Mouse (Mus musculus) kidney, postnatal 25 days (tissue): ENCODE measurements around the gene Sstr2.
A peak's percentile ranks its signal among the peaks of the same experiment; 100 is the strongest.

Experiments used
- DNase-seq, 2 experiments: peaks; one replicate each; pipeline ENCODE4 v3.0.0; 2021; ENCODE audit warnings: mixed read lengths in 2 of 2

Gene Sstr2

GRCm38 (mm10) chr11:113621001-113621400 is 1.9 kb downstream of the Sstr2 start:
- DNase-seq = no peak

GRCm38 (mm10) chr11:113622028-113622427 is 2.9 kb downstream of the Sstr2 start:
- no peak for DNase-seq

DNA sequence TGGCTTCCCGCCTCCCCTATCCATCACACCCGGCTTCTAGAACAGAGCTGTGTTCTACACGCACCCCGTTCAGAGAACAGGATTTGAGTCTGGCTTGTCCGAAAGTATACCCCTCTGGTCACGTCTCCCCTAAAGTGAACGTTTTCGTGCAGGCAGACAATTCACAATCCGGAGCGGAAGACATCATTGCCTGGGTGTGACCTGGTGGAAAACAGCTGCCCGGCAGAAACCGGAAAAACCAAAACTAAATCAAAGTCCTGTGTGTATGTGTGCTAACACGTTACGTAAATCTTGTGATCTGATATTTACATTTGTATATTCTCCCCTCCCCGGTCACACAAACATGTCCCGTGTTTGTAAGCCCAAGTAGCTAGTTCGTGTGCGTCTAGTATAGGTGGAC is 6.3 kb downstream of the Sstr2 start:
- DNase-seq = no peak

GRCm38 (mm10) chr11:113627785-113628184 is 8.6 kb downstream of the Sstr2 start:
- DNase-seq = peak in 1 of 2 experiments; percentile 35

DNA sequence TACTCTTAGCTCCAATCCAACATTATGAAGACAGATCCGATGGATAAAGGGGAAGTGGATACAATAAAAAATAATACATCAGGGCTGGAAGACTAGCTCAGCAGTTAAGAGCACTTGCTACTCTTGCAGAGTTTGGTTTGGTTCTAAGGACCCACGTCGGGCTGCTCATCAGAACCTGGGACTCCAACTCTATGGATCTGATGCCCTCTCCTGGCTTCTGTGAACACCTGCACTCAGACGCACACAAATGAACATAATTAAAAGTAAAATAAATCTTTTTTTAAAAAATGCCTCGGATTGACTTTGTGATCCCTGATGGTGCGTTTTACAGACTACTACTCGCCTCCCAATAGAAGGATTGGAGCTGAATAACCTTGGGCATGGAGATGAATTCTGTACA is 11.5 kb downstream of the Sstr2 start:
- no peak for DNase-seq

DNA sequence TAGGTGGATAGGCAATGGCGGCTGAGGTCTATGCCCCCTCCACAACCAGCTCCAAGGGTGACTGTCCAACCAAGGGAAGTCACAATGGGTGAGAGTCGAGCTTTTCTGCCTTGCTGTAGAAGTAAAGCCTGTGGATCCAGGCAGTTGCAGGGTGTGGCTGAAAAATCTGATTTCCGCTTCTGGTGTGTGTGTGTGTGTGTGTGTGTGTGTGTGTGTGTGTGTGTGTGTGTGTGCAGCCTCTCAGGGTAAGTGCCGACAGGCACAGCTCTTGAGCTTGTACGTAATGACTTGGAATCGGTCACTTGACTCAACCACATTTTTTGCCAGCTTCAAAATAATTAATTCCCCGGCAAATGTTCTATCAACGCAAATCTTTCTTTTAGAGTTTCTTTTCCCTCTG is 12.2 kb downstream of the Sstr2 start:
- DNase-seq = no peak

DNA sequence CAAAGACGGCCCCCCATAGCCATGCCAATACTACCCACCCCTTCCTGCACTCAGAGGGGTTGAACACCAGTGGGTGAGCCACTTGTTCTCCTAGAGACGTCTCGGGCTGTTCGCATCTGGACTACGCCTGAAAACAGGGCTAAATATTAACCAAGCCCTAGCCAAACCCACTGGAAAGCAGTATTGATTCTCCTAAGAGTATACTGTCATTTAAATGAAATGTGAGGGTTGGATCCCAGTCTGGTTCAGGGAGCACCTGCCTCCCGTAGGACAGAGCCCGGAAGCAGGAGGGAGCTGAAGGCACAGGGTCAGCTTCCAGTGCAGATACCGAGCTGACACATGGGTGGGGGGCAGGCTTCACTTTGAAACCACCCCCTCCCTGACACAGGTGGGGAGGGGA is 12.7 kb downstream of the Sstr2 start:
- no peak for DNase-seq

DNA sequence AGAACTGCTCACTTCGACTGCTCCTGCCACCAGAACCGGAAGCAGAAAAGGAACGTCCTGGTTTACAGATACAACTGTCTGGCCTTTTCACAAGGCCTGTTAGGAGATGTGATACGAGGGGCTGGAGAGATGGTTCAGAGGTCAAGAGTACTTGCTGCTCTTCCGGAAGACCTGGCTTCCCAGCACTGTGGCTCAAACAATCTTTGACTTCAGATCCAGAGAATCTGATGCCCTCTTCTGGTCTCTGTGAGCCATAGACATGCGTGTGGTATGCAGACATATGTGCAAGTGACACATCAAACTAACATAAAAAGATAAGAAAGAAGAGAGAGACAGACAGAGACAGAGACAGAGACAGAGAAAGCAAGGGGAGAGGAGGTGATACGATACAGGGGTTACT is 13.2 kb downstream of the Sstr2 start:
- DNase-seq = no peak

DNA sequence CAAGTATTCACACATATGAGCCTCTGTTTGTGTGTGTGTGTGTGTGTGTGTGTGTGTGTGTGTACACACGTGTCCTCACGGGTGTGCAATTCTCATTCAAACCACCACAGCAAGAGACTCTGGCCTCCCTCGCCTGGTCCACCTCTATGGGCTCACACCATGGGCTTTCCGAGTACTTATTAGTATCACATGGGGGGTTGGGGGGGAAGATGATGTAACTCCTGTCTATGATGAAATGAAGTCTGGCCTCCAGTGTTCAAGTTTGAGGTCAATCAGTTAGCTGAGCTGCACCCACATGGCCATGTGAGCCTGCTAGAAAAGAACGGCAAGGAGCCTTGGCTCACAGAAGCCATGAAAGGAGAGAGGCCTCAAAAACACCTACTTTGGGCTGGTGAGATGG is 14.3 kb downstream of the Sstr2 start:
- no peak for DNase-seq

GRCm38 (mm10) chr11:113634699-113635121 is 15.6 kb downstream of the Sstr2 start:
- no peak for DNase-seq

GRCm38 (mm10) chr11:113638680-113639079 is 19.5 kb downstream of the Sstr2 start:
- DNase-seq = no peak

GRCm38 (mm10) chr11:113645181-113645580 is 26.0 kb downstream of the Sstr2 start:
- no peak for DNase-seq

DNA sequence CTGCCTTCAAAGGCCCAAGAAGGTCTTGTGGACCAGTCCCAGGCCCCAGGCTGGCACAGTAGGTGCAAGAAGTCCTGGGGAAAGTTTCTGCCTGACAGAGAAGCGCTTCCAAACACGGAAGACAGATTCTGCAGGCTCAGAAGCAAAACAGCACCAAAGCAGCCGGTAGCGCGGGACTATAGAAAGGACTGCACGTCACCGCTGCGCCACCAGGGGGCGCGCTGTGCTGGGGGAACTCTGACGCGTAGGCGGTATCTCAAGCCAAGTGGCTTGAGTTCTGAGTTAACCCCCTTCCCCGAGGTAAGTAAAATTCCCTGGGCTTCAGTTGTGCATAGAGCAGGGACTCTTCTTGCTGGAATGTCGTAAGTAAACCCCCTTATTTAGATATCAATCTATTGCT is 29.0 kb downstream of the Sstr2 start:
- DNase-seq = peak; percentile 84 to 85

DNA sequence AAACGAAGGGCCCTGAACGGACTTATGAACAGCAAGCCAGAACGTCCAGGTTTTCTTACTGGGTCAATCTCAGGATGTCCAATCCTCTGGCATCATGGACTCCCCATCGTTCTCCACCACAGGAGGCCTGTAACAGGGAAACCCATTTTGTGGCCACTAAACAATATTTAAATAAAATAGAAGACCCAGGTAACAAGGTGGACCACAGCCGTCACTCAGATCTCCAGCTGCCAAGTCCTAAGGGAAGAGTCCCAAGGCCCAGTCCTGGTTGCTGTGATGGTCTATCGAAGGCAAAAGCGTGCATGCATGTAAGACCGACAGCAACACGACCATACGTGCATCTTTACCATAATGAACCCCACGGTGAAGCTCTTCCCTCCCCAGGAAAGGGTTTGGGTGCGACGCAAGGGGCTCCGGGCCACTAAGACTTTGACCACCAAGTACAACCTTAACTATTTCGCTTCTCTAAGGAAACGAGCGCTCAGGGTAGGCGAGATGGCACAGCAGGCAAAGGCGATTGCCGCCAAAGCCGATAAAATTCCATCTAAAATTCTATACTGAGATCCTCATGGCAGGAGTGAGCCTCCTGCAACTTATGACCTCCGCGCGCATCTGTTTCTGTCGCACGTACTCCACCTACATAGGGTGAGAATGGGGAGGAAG is 29.7 kb downstream of the Sstr2 start, which contains the start of gene Cog1:
Gene Cog1 (plus strand): TSS at position 480 of the 663 bp plus-strand sequence.
- DNase-seq = no peak

- DNase-seq = peak; percentile 68 to 80
Measured at GRCm38 (mm10) chr11:113649353-113650210, 30.4 kb downstream of the Sstr2 start, which contains the start of gene Slc39a11. TSS of gene Slc39a11 (minus strand) at chr11:113650079.

GRCm38 (mm10) chr11:113651206-113651906 is 32.2 kb downstream of the Sstr2 start:
- DNase-seq = no peak

- DNase-seq = peak; percentile 53 to 63
Measured at GRCm38 (mm10) chr11:113651907-113652273, 32.7 kb downstream of the Sstr2 start.

DNA sequence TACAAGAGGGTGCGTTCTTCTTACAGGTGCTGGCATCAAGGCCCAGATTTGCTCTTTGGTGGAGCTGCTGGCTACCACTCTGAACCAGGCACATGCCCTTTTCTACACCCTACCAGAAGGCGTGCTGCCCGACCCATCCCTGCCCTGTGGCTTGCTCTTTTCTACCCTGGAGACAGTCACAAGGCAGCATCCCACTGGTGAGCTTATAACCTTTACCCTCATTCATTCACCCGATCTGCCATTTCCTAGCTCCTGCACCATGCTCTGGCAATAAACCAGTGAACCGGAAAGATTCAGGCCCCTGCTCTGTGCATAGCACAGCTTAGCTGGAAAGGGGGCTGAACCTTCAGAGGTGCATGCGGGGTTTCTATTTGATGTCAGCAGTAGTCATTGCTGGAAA is 33.4 kb downstream of the Sstr2 start:
- peak; percentile 56 to 85 for DNase-seq

DNA sequence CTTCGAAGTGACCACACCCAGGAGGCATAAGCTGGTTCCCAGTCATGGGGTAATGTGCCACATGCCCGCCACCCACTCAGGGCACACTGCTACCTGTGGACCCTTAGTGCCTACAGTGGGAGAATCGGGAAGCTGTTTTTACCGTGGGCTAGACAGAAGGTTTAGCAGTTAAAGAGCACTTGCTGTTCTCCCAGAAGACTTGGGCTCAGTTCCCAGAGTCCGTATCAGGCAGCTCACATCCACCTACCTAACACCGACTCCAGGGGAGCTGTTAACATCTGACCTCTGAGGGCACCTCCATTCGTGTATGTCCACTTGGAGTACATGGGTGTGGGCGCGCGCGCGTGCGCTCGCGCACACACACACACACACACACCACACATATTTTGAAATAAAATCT is 35.0 kb downstream of the Sstr2 start:
- no peak for DNase-seq

DNA sequence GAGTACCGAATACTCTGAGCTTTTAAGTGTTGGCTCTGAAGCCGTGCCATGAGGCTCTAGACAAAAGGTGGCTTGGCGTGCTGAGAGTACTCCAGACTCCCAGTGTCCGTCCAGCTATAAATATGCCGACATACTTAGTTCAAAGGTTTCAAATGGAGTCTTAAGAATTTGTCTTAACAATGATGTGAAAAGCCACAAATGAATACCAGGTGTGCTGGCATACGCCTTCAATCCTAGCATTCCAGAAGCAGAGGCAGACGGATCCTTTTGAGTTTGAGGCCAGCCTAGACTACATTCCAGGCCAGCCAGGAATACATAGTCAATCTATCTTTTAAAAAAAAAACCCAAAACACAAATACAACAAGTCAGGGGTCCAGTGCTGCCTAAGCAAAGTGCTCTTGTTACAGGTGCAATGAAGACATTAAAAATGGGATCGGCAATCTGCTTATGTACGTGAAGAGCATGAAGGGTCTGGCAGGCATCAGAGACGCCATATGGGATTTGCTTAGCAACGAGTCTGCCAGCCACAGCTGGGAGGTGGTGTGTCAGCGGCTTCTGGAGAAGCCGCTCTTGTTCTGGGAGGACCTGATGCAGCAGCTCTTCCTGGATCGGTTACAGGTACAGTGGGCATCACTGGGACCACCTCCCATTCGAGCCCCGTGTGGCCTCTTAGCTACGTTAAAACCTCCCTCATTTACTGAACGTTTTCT is 35.6 kb downstream of the Sstr2 start:
- no peak for DNase-seq

DNA sequence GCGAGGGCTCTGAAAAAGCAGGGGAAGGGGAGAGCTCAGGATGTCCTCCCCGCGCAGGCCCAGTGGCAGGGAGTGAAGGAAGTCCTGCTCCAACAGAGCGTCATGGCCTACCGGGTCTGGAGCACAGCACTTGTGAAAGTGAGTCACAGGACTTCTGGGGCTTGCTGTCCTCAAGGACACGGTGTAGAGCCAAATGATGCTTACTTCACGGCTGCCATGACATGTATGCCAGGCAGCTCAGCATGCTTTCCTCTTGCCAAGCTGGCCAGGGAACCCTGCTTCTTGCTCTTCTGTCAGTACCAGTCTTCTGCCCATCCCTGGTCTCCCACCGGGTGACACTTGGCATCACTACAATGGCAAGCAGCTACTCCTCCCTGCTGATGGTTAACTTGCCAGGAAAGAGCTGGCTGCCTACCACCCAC is 37.4 kb downstream of the Sstr2 start:
- DNase-seq = no peak

GRCm38 (mm10) chr11:113657221-113657620 is 38.1 kb downstream of the Sstr2 start:
- DNase-seq = no peak

- peak; percentile 36 to 79 for DNase-seq
Measured at GRCm38 (mm10) chr11:113658319-113658718, 39.2 kb downstream of the Sstr2 start.
